Mouse (Mus musculus): ENCODE measurements at regions not wholly inside any gene's neighbourhood (a gene's known extent, or its start where the extent isn't known, plus 50 kb on each side); places are given as distances from the start of the nearest gene placed in this dataset.

DNA sequence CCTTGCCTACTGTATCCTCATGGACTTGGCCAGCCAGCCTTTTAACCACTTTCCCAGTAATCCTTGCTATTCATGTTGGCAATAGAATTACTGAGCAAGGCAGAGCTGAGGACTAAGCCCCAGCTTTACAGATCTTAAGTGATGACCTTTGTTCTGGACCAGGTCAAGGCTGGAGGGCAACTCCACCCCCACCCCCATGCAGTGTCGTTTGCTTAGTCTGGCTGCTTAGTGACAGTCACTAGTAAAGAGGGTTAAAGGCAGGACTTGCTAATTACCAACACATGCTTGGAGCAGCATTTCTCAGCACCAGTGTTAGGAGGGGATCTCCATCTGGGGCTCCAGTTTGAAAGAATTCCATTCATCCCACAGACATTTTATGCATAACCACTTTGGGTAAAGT, 174.2 kb downstream of the 3110018I06Rik start:
- 12% methylated on average over 1 of the region's 1 CpGs for WGBS
- no peak overlapping the region for H3K27ac ChIP-seq
- ATAC-seq (replicated peaks; ENCODE audit: insufficient number of reproducible peaks, insufficient read depth, low FRiP score, low read depth) = no peak
- no peaks in the 10 kb centered on the region for H3K9me3 ChIP-seq (replicated peaks)
- H3K9ac ChIP-seq = no peak overlapping the region
- no peak overlapping the region for H3K4me3 ChIP-seq
- no peaks in the 10 kb centered on the region for H3K4me1 ChIP-seq (replicated peaks)
- H3K4me2 ChIP-seq = no peak overlapping the region
- no peaks in the 10 kb centered on the region for H3K27me3 ChIP-seq
- no peaks in the 10 kb centered on the region for H3K36me3 ChIP-seq

- H3K36me3 ChIP-seq = no peaks in the 10 kb centered on the region
- H3K27ac ChIP-seq = no peak overlapping the region
- peaks cover 3% of the 10 kb centered on the region; the same call in 1 of the 2 replicates for H3K4me1 ChIP-seq (replicated peaks)
- H3K9me3 ChIP-seq (replicated peaks) = no peaks in the 10 kb centered on the region
- no peak overlapping the region for H3K4me3 ChIP-seq
- 74% methylated on average over 3 of the region's 3 CpGs for WGBS
- no peak for ATAC-seq (replicated peaks; ENCODE audit: insufficient number of reproducible peaks, insufficient read depth, low FRiP score, low read depth)
- H3K9ac ChIP-seq = no peak overlapping the region
- no peaks in the 10 kb centered on the region for H3K27me3 ChIP-seq
- H3K4me2 ChIP-seq = no peak overlapping the region
Measured at GRCm38 (mm10) chr12:107667836-107668235, 179.4 kb downstream of the 3110018I06Rik start.

DNA sequence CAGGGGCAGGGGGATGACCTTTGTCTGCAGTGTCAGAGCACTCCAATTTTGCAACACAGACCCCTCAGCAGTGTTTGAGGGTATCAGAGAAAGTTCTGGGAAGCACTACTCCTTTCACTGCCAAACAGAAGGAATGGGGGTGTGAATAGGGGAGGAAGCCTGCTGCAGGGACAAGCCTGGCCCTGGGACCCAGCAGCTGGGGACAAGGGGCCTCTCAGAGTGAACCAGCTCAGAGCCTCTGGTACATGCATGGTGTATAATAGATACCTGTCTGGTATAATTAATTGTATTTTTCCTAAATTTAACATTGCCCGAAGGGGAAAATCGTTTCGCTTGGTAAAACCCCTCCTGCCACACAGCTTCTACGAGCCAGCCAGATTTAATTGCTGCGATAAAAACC, 180.6 kb downstream of the 3110018I06Rik start:
- ATAC-seq (replicated peaks; ENCODE audit: insufficient number of reproducible peaks, insufficient read depth, low FRiP score, low read depth) = no peak
- WGBS = 79% methylated on average over 5 of the region's 5 CpGs
- H3K9me3 ChIP-seq (replicated peaks) = no peaks in the 10 kb centered on the region
- no peak overlapping the region for H3K9ac ChIP-seq
- no peaks in the 10 kb centered on the region for H3K36me3 ChIP-seq
- peaks cover 3% of the 10 kb centered on the region; the same call in 1 of the 2 replicates for H3K4me1 ChIP-seq (replicated peaks)
- no peak overlapping the region for H3K27ac ChIP-seq
- H3K27me3 ChIP-seq = no peaks in the 10 kb centered on the region
- no peak overlapping the region for H3K4me2 ChIP-seq
- no peak overlapping the region for H3K4me3 ChIP-seq

DNA sequence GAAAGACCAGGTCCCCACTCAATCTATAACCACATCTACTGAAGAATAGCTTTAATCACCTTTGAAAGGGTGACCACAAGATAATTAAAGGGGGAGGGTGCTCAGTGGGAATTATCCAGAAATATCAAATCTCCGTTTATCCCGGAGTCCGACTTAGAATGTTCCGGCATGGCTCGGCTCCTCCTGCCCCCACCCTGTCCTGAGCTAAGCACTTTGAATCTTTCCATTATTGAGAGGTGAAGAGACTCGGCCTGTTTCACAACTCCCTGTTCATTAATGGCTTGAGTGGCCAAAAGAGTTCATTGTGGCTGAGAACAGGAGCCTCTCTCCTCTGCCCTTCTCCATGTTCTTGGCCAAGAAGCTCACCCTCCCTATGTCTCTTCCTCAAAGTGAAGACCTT, 181.0 kb downstream of the 3110018I06Rik start:
- no peaks in the 10 kb centered on the region for H3K9me3 ChIP-seq (replicated peaks)
- ATAC-seq (replicated peaks; ENCODE audit: insufficient number of reproducible peaks, insufficient read depth, low FRiP score, low read depth) = no peak
- H3K27ac ChIP-seq = no peak overlapping the region
- no peaks in the 10 kb centered on the region for H3K27me3 ChIP-seq
- H3K9ac ChIP-seq = no peak overlapping the region
- H3K4me2 ChIP-seq = no peak overlapping the region
- 76% methylated on average over 6 of the region's 6 CpGs for WGBS
- H3K36me3 ChIP-seq = no peaks in the 10 kb centered on the region
- H3K4me3 ChIP-seq = no peak overlapping the region
- peaks cover 3% of the 10 kb centered on the region; the same call in 1 of the 2 replicates for H3K4me1 ChIP-seq (replicated peaks)

DNA sequence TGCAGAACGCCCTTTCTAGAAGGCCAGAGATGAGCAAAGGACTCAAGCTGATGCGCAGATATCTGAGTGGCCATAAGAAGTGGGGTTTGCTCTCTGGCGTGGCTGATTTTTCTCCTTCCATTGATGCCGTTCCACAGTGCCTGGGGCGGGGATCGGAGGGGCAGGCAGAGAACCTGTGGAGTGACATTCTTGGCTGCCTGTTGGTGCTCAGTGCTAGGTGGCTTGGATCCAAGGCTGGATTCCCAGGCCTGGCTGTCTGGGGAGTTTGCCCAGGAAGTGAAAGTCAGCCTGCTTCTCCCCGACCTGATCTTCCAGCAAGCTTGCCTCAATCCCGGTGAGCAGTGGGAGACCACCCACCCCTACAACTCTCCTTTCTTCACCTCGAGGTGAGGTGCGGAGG, 181.5 kb downstream of the 3110018I06Rik start:
- 67% methylated on average over 10 of the region's 10 CpGs for WGBS
- H3K27ac ChIP-seq = no peak overlapping the region
- no peak for ATAC-seq (replicated peaks; ENCODE audit: insufficient number of reproducible peaks, insufficient read depth, low FRiP score, low read depth)

GRCm38 (mm10) chr12:107677076-107677475, 188.6 kb downstream of the 3110018I06Rik start:
- Histone ChIP-seq H3K9me3 (replicated peaks) (no peaks in the 10 kb centered on the region), H3K4me1 (replicated peaks) (peaks cover 2% of the 10 kb centered on the region; the same call in 1 of the 2 replicates), H3K4me3 (no peak overlapping the region), H3K27ac (no peak overlapping the region), H3K9ac (no peak overlapping the region), H3K36me3 (no peaks in the 10 kb centered on the region), H3K4me2 (no peak overlapping the region), H3K27me3 (no peaks in the 10 kb centered on the region)
- ATAC-seq (replicated peaks; ENCODE audit: insufficient number of reproducible peaks, insufficient read depth, low FRiP score, low read depth) = no peak
- WGBS = 33% methylated on average over 7 of the region's 7 CpGs

More for the DNA sequence above, 181.5 kb downstream of the 3110018I06Rik start:
- Histone ChIP-seq H3K9me3 (replicated peaks) (no peaks in the 10 kb centered on the region), H3K36me3 (no peaks in the 10 kb centered on the region), H3K4me3 (no peak overlapping the region), H3K4me2 (no peak overlapping the region), H3K27me3 (no peaks in the 10 kb centered on the region), H3K9ac (no peak overlapping the region), H3K4me1 (replicated peaks) (peaks cover 3% of the 10 kb centered on the region; the same call in 1 of the 2 replicates)

- WGBS = 45% methylated on average over 2 of the region's 2 CpGs
- H3K9ac ChIP-seq = no peak overlapping the region
- no peaks in the 10 kb centered on the region for H3K9me3 ChIP-seq (replicated peaks)
- H3K36me3 ChIP-seq = no peaks in the 10 kb centered on the region
- H3K4me2 ChIP-seq = no peak overlapping the region
- no peak overlapping the region for H3K4me3 ChIP-seq
- no peak for ATAC-seq (replicated peaks; ENCODE audit: insufficient number of reproducible peaks, insufficient read depth, low FRiP score, low read depth)
- H3K4me1 ChIP-seq (replicated peaks) = peaks cover 5% of the 10 kb centered on the region
- no peaks in the 10 kb centered on the region for H3K27me3 ChIP-seq
- H3K27ac ChIP-seq = no peak overlapping the region
Measured at GRCm38 (mm10) chr12:107687447-107687846, 199.0 kb downstream of the 3110018I06Rik start.

GRCm38 (mm10) chr12:107689418-107689817, 201.0 kb downstream of the 3110018I06Rik start:
- no peak for ATAC-seq (replicated peaks; ENCODE audit: insufficient number of reproducible peaks, insufficient read depth, low FRiP score, low read depth)
- no peaks in the 10 kb centered on the region for H3K27me3 ChIP-seq
- H3K4me1 ChIP-seq (replicated peaks) = peaks cover 5% of the 10 kb centered on the region
- H3K4me3 ChIP-seq = no peak overlapping the region
- WGBS = 69% methylated on average over 7 of the region's 7 CpGs
- H3K36me3 ChIP-seq = no peaks in the 10 kb centered on the region
- H3K4me2 ChIP-seq = no peak overlapping the region
- H3K27ac ChIP-seq = no peak overlapping the region
- no peaks in the 10 kb centered on the region for H3K9me3 ChIP-seq (replicated peaks)
- H3K9ac ChIP-seq = no peak overlapping the region

- Histone ChIP-seq H3K36me3 (no peaks in the 10 kb centered on the region), H3K4me2 (no peak overlapping the region), H3K27me3 (no peaks in the 10 kb centered on the region), H3K9ac (no peak overlapping the region), H3K9me3 (replicated peaks) (no peaks in the 10 kb centered on the region), H3K4me3 (no peak overlapping the region), H3K27ac (no peak overlapping the region), H3K4me1 (replicated peaks) (peaks cover 5% of the 10 kb centered on the region)
- no peak for ATAC-seq (replicated peaks; ENCODE audit: insufficient number of reproducible peaks, insufficient read depth, low FRiP score, low read depth)
- WGBS = 62% methylated on average over 3 of the region's 3 CpGs
Measured at GRCm38 (mm10) chr12:107690061-107690460, 201.6 kb downstream of the 3110018I06Rik start.

- Histone ChIP-seq H3K9me3 (replicated peaks) (no peaks in the 10 kb centered on the region), H3K36me3 (no peaks in the 10 kb centered on the region), H3K27ac (no peak overlapping the region), H3K9ac (no peak overlapping the region), H3K4me1 (replicated peaks) (no peaks in the 10 kb centered on the region), H3K4me3 (no peak overlapping the region), H3K4me2 (no peak overlapping the region), H3K27me3 (no peaks in the 10 kb centered on the region)
- 72% methylated on average over 6 of the region's 6 CpGs for WGBS
- no peak for ATAC-seq (replicated peaks; ENCODE audit: insufficient number of reproducible peaks, insufficient read depth, low FRiP score, low read depth)
Measured at GRCm38 (mm10) chr12:107693693-107694092, 205.3 kb downstream of the 3110018I06Rik start.

DNA sequence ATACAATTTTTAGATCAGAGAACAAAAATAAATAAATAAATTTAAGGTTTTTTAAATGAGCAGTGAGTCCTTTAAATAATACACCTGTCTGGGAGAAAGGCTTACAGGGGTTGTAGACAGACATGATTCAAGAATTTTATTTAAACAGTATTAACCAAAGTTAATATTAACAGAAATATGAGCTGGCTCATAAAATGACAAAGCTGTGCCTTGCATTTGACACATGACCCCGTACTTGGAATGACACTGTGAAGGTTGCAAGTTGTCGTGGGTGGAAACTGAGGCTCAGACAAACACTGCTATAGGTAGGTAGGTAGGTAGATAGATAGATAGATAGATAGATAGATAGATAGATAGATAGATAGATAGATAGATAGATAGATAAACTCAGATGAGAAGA, 206.6 kb downstream of the 3110018I06Rik start:
- WGBS = 88% methylated on average over 2 of the region's 2 CpGs
- Histone ChIP-seq H3K4me1 (replicated peaks) (no peaks in the 10 kb centered on the region), H3K9ac (no peak overlapping the region), H3K4me2 (no peak overlapping the region), H3K27me3 (no peaks in the 10 kb centered on the region), H3K9me3 (replicated peaks) (no peaks in the 10 kb centered on the region), H3K27ac (no peak overlapping the region), H3K4me3 (no peak overlapping the region), H3K36me3 (no peaks in the 10 kb centered on the region)
- ATAC-seq (replicated peaks; ENCODE audit: insufficient number of reproducible peaks, insufficient read depth, low FRiP score, low read depth) = no peak

DNA sequence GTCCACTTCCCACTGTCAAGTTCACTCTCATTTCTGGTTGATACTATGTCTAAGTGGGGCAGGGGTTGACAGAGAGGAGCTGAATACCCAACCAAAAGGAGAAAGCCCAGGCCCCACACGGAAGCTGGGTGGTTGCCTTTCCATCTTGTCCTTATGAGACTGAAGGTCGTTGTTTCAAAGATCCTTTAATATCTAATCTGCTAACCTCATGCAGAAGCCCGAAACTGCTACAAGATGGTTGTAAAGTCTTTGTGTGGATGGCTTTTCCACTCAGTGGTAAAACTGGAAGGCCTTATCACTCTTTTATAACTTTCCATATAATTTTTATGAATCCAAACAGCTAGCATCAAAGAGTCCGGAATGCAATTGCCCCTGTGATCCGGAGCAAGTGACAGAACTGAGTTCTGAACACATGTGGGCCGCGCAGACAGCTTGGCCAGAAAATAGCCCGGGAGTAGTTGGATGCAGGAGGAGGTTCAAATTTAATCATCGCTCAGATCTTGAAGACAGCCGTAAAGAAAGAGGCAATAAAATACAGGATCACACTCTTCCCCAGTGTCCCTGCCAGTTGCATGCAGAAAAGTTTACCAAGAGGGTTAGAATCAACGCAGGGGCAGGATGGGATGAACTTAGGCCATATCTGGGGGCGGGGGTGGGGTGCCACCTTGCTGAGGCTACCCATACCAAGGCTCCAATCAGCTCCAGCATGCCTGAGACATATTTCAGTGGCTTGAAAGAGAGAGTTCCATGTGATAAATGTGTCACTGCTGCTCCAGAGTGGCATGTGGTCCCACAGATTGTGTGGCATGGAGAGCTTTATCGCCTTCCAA, 207.2 kb downstream of the 3110018I06Rik start:
- H3K4me3 ChIP-seq = no peak overlapping the region
- H3K27me3 ChIP-seq = no peaks in the 10 kb centered on the region
- H3K4me1 ChIP-seq (replicated peaks) = no peaks in the 10 kb centered on the region
- no peak overlapping the region for H3K4me2 ChIP-seq
- H3K9me3 ChIP-seq (replicated peaks) = no peaks in the 10 kb centered on the region
- no peaks in the 10 kb centered on the region for H3K36me3 ChIP-seq
- H3K9ac ChIP-seq = no peak overlapping the region
- no peak overlapping the region for H3K27ac ChIP-seq
- no peak for ATAC-seq (replicated peaks; ENCODE audit: insufficient number of reproducible peaks, insufficient read depth, low FRiP score, low read depth)
- WGBS = 83% methylated on average over 13 of the region's 13 CpGs

All from heart, embryonic 15.5 days (tissue).